Mouse (Mus musculus): Measurements from ENCODE around the gene Dcaf8. TPM values are rescaled to one million over a fixed set of nuclear protein-coding genes. Genes with fewer than 3 reads are reported as not detected.

Dcaf8 gene
- polyA plus RNA-seq, 1 experiment from 2014 or later, result 134 TPM

DNA sequence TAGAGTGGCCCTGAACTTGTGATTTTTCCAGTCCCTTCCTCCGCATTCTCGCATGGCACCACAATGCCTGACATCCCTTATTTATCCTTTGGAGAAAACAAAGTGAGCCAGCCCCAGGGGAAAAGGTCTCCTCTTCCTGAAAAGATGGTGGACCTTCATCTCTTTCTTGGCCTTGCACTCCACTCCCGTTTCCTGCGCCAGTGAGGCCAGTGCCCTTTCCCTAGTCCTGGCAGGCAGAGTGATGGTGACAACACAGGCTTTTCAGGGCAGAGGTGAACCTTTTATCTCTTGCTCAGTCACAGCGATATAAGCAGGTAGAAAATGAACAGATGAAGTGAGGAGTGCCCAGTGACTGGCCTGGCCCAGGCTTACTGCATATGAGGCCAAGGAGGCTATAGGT, 20.4 kb upstream of the Dcaf8 start:
- Histone ChIP-seq H3K9me3 (no peaks in the 10 kb centered on the region), H3K9ac (peak overlapping the region; percentile 85; the same call in 1 of the 2 replicates), H3K4me2 (peak overlapping the region; percentile 89), H3K27ac (no peak overlapping the region), H3K4me1 (peaks cover 16% of the 10 kb centered on the region), H3K4me3 (peak overlapping the region; percentile 84), H3K36me3 (peaks cover 54% of the 10 kb centered on the region), H3K27me3 (no peaks in the 10 kb centered on the region)
- no peak for ATAC-seq (ENCODE audit: insufficient number of reproducible peaks, low FRiP score, low TSS enrichment, low read depth)
- 39% methylated on average over 5 of the region's 5 CpGs for WGBS

GRCm38 (mm10) chr1:172128563-172128962, 19.3 kb upstream of the Dcaf8 start:
- H3K36me3 ChIP-seq, result peaks cover 52% of the 10 kb centered on the region
- H3K27ac ChIP-seq, result no peak overlapping the region
- 86% methylated on average over 15 of the region's 15 CpGs for WGBS
- H3K4me1 ChIP-seq, result peaks cover 16% of the 10 kb centered on the region
- H3K27me3 ChIP-seq, result no peaks in the 10 kb centered on the region
- no peak for ATAC-seq (ENCODE audit: insufficient number of reproducible peaks, low FRiP score, low TSS enrichment, low read depth)
- H3K4me2 ChIP-seq, result no peak overlapping the region
- no peak overlapping the region for H3K9ac ChIP-seq
- H3K4me3 ChIP-seq, result no peak overlapping the region
- H3K9me3 ChIP-seq, result no peaks in the 10 kb centered on the region

DNA sequence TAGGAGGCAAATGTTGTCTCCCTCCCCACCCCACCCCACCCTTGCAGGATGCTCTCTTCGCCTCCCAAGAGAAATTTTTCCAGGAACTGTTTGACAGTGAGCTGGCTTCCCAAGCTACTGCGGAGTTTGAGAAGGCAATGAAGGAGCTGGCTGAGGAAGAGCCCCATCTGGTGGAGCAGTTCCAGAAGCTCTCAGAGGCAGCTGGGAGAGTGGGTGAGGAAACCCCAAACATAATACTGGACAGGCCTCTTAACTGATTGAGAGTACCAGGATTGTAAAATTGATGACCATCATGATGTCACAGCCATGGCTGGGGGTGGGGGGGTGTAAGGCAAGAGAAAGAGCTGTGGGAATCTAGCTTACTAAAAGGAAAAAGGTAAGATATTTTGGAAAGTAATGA, 18.8 kb upstream of the Dcaf8 start:
- H3K36me3 ChIP-seq, result peaks cover 53% of the 10 kb centered on the region
- ATAC-seq (ENCODE audit: insufficient number of reproducible peaks, low FRiP score, low TSS enrichment, low read depth), result no peak
- 65% methylated on average over 2 of the region's 2 CpGs for WGBS
- no peaks in the 10 kb centered on the region for H3K9me3 ChIP-seq
- H3K27me3 ChIP-seq, result no peaks in the 10 kb centered on the region
- H3K4me1 ChIP-seq, result peaks cover 16% of the 10 kb centered on the region
- no peak overlapping the region for H3K9ac ChIP-seq
- no peak overlapping the region for H3K4me3 ChIP-seq
- H3K4me2 ChIP-seq, result no peak overlapping the region
- no peak overlapping the region for H3K27ac ChIP-seq

- Histone ChIP-seq H3K4me1 (peaks cover 16% of the 10 kb centered on the region), H3K36me3 (peaks cover 60% of the 10 kb centered on the region), H3K9me3 (no peaks in the 10 kb centered on the region), H3K27ac (no peak overlapping the region), H3K4me2 (no peak overlapping the region), H3K4me3 (no peak overlapping the region), H3K27me3 (no peaks in the 10 kb centered on the region), H3K9ac (no peak overlapping the region)
- ATAC-seq (ENCODE audit: insufficient number of reproducible peaks, low FRiP score, low TSS enrichment, low read depth), result no peak
- 94% methylated on average over 5 of the region's 5 CpGs for WGBS
Observed at GRCm38 (mm10) chr1:172129780-172130179, 18.1 kb upstream of the Dcaf8 start.

GRCm38 (mm10) chr1:172132319-172132718, 15.6 kb upstream of the Dcaf8 start:
- peaks cover 9% of the 10 kb centered on the region for H3K4me1 ChIP-seq
- no peak for ATAC-seq (ENCODE audit: insufficient number of reproducible peaks, low FRiP score, low TSS enrichment, low read depth)
- WGBS, result 74% methylated on average over 7 of the region's 7 CpGs
- H3K27ac ChIP-seq, result no peak overlapping the region
- H3K4me3 ChIP-seq, result no peak overlapping the region
- peaks cover 73% of the 10 kb centered on the region for H3K36me3 ChIP-seq
- no peak overlapping the region for H3K9ac ChIP-seq
- no peaks in the 10 kb centered on the region for H3K27me3 ChIP-seq
- H3K4me2 ChIP-seq, result no peak overlapping the region
- no peaks in the 10 kb centered on the region for H3K9me3 ChIP-seq

DNA sequence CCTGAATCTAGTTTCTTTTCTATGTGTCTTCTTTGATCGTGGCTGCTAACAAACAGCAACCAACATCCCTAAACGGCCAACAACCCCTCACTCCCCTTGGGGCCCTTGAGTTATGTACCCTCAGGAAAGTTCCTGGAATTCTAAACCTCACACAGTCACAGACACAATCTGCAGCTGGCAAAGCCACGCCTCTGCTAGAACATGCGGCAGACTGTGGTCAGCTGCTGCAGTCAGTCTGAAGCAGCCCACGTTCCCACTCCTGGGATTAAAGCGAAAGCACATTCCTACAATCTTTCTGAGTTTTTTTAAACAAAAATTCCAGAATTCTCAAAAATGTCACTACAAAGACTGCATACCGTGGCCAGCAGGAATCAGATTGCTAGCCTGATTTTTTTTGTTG, 14.3 kb upstream of the Dcaf8 start:
- H3K9me3 ChIP-seq, result no peaks in the 10 kb centered on the region
- ATAC-seq (ENCODE audit: insufficient number of reproducible peaks, low FRiP score, low TSS enrichment, low read depth), result peak; percentile 73; the same call in 1 of the 2 replicates
- H3K27me3 ChIP-seq, result no peaks in the 10 kb centered on the region
- H3K4me3 ChIP-seq, result no peak overlapping the region
- H3K4me2 ChIP-seq, result no peak overlapping the region
- H3K27ac ChIP-seq, result 0 out of 2 replicates have a peak overlapping the region, but pooled peaks have one; percentile 38
- 78% methylated on average over 7 of the region's 7 CpGs for WGBS
- H3K9ac ChIP-seq, result no peak overlapping the region
- 0 out of 2 replicates have a peak, but pooled peaks cover 2% of the 10 kb centered on the region for H3K4me1 ChIP-seq
- peaks cover 70% of the 10 kb centered on the region for H3K36me3 ChIP-seq

GRCm38 (mm10) chr1:172134072-172134471, 13.8 kb upstream of the Dcaf8 start:
- Histone ChIP-seq H3K36me3 (peaks cover 64% of the 10 kb centered on the region), H3K9me3 (no peaks in the 10 kb centered on the region), H3K9ac (no peak overlapping the region), H3K27me3 (no peaks in the 10 kb centered on the region), H3K4me3 (no peak overlapping the region), H3K4me1 (no peaks in the 10 kb centered on the region), H3K27ac (peak overlapping the region; percentile 17; the same call in 1 of the 2 replicates), H3K4me2 (no peak overlapping the region)
- 73% methylated on average over 4 of the region's 4 CpGs for WGBS
- ATAC-seq (ENCODE audit: insufficient number of reproducible peaks, low FRiP score, low TSS enrichment, low read depth), result no peak

DNA sequence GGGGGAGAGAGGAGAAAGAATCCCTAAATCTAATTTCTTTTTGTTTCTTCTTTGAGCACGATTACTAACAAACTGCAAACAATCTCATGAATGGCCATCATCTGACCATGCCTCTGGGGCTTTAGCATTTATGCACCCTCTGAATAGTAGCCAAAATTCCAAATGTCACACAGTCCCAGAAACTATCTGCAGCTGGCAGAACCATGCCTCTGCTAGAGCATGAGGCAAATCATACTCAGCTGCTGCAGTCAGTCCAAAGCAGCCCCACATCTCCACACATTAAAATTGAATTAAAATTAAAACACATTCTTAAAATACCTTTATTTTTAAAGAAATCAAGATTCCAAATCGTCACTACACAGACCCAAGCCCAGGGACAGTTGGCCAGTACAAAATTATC, 7.7 kb upstream of the Dcaf8 start:
- Histone ChIP-seq H3K36me3 (peaks cover 10% of the 10 kb centered on the region), H3K27me3 (no peaks in the 10 kb centered on the region), H3K4me1 (no peaks in the 10 kb centered on the region), H3K9me3 (no peaks in the 10 kb centered on the region), H3K4me3 (no peak overlapping the region), H3K27ac (no peak overlapping the region), H3K9ac (no peak overlapping the region), H3K4me2 (no peak overlapping the region)
- WGBS, result 75% methylated on average over 2 of the region's 2 CpGs
- ATAC-seq (ENCODE audit: insufficient number of reproducible peaks, low FRiP score, low TSS enrichment, low read depth), result no peak

DNA sequence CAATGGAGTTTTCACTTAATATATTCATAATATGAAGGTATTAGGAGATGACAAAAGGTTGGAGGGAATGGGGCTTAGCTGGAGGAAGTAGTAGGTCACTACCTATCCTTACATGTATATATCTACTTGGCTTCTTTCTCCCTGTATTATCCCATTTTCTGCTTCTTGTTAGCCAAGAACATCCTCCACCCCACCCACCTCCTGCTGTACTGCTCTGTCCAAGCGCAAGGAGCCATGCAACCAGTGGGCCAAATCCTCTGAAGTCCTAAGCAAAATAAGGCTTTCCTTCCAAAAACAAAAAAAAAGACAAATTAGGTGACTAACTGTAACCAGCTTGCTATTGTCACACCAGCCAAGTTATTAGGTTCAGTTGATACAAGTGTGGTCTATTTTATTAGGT, 7.1 kb upstream of the Dcaf8 start:
- no peaks in the 10 kb centered on the region for H3K9me3 ChIP-seq
- no peaks in the 10 kb centered on the region for H3K4me1 ChIP-seq
- H3K4me2 ChIP-seq, result no peak overlapping the region
- H3K4me3 ChIP-seq, result no peak overlapping the region
- no peak for ATAC-seq (ENCODE audit: insufficient number of reproducible peaks, low FRiP score, low TSS enrichment, low read depth)
- H3K27ac ChIP-seq, result no peak overlapping the region
- no peak overlapping the region for H3K9ac ChIP-seq
- no peaks in the 10 kb centered on the region for H3K27me3 ChIP-seq
- WGBS, result 74% methylated on average over 1 of the region's 1 CpGs
- H3K36me3 ChIP-seq, result peaks cover 6% of the 10 kb centered on the region; the same call in 1 of the 2 replicates

GRCm38 (mm10) chr1:172141529-172141928, 6.4 kb upstream of the Dcaf8 start:
- no peak overlapping the region for H3K27ac ChIP-seq
- no peak overlapping the region for H3K4me2 ChIP-seq
- H3K27me3 ChIP-seq, result no peaks in the 10 kb centered on the region
- no peaks in the 10 kb centered on the region for H3K4me1 ChIP-seq
- 0 out of 2 replicates have a peak, but pooled peaks cover under 1% of the 10 kb centered on the region for H3K36me3 ChIP-seq
- no peak overlapping the region for H3K9ac ChIP-seq
- ATAC-seq (ENCODE audit: insufficient number of reproducible peaks, low FRiP score, low TSS enrichment, low read depth), result no peak
- H3K9me3 ChIP-seq, result no peaks in the 10 kb centered on the region
- 55% methylated on average over 3 of the region's 3 CpGs for WGBS
- no peak overlapping the region for H3K4me3 ChIP-seq

DNA sequence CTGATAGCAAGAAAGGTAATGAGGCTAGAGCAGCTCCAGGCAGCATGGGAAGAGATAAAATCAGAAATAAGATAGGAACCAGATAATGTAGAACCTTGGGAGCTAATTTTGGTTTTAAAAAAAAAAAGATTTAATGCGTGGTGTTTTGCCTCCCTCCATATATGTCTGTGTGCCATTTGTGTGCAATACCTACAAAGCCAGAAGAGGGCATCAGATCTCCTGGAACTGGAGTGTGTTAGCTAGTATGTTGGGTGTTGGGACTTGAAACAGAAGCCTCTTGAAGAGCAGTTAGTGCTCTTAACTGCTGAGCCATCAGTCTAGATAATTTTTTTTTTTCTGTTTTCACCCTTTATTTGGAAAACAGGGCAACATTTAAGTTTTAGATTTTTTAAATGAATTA, 4.3 kb upstream of the Dcaf8 start:
- Histone ChIP-seq H3K36me3 (no peaks in the 10 kb centered on the region), H3K9ac (no peak overlapping the region), H3K4me3 (no peak overlapping the region), H3K4me1 (peaks cover 4% of the 10 kb centered on the region; the same call in 1 of the 2 replicates), H3K9me3 (no peaks in the 10 kb centered on the region), H3K27ac (no peak overlapping the region), H3K4me2 (no peak overlapping the region), H3K27me3 (no peaks in the 10 kb centered on the region)
- WGBS, result 27% methylated on average over 1 of the region's 1 CpGs
- no peak for ATAC-seq (ENCODE audit: insufficient number of reproducible peaks, low FRiP score, low TSS enrichment, low read depth)

DNA sequence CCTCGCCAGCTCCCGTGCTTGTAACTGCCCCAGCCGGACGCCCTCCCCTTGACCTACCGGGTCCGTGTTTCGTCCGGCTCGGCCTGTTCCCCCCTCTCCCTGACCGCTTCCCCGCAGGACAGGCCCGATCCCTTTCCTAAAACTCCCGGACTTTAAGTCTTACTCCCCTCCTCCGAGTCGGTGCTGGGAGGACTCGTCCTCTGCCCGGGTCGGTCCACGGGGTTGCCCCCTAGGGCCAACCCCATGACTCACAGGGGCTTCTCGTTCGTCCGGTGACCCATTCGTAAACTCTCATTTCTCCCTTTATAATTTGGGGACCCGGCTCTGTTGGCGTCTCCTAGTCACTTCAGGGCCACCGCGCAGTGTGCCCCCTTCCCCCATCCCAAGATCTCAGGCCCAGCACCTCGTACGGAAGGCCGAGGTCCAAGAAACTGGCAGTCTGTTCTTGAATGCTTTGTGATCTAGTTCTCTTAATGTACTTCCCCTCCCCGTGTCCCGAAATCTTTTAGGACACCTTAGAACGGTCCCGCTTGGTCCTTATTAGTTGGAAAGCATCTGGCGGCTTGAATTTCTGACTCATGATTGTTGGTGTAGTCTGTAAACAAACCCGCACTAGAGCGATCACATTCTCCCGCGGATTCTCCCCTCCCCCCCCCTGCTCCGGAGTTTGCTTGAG, 533 bp downstream of the Dcaf8 start:
- peak overlapping the region; percentile 58 for H3K4me2 ChIP-seq
- peak; percentile 62 for ATAC-seq (ENCODE audit: insufficient number of reproducible peaks, low FRiP score, low TSS enrichment, low read depth)
- H3K27ac ChIP-seq, result peak overlapping the region; percentile 96
- peaks cover 15% of the 10 kb centered on the region; the same call in 1 of the 2 replicates for H3K4me1 ChIP-seq
- H3K4me3 ChIP-seq, result peak overlapping the region; percentile 89
- H3K36me3 ChIP-seq, result peaks cover 21% of the 10 kb centered on the region
- peak overlapping the region; percentile 99 for H3K9ac ChIP-seq
- no peaks in the 10 kb centered on the region for H3K9me3 ChIP-seq
- under 1% methylated on average over 39 of the region's 40 CpGs for WGBS
- no peaks in the 10 kb centered on the region for H3K27me3 ChIP-seq

Measured in limb, embryonic 15.5 days (tissue).